Mouse (Mus musculus): ENCODE measurements around the gene Cck.

The Cck gene

DNA sequence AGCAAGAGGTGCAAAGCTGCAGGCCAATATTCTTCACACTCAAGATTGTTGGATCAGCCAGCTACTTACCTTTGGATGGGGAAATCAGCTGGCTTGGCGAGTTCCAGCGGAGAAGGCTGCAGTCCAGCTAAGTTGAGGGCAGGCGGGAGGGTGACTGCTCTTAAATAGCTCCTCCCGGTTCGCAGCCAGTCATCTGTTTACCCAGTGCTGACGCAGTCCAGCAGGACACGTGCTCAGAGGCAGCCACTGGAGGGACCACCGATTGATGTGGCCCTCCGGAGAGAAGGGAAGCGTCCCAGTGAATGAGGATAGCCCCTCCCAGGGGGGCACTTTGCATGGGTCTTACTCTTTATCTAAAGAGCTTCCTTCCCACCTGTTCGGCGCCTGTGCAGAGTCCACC is at the start of gene Cck:
Gene Cck (minus strand): TSS at position 166 of the 400 bp plus-strand sequence.
- DNase-seq = peak; percentile 22

GRCm38 (mm10) chr9:121541530-121541929 is 46.0 kb upstream of the Cck start:
- no peak for DNase-seq

- DNase-seq = no peak
These were observed 37.1 kb upstream of the Cck start for GRCm38 (mm10) chr9:121532626-121533025.

DNA sequence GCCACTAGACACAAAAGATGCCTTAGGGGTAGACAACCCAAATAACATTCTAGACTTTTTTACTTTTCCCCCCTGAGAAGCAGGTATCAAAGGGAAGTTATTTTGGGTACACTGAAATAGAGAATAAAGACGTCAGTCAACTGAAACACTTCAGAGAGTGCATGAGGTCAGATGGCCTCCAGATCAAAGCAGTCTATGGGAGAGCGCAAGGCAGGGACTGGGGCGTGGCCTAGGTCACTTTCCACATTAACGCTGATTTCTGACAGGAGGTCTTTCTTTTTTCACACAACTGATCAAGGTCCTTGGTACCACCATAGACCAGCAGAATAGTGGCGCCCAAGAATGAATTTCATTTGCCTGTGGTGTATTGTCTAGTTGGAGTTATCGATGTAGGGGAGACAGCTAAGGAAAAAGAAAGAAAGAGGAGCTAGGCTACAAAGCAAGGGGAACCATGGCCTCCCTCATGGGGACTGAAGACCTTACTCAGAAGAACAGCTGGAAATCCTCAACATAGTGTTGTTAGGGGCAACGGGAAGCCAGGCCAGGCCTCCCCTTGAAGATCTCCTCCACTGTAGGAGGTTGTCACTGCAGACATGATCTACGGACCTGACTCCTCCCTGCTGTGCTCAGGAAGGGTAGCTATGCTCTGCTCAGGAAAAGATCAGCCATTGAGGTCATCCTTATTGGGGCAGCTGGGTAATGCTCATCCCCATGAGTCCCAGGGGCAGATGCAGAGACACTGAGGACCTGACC is 33.3 kb upstream of the Cck start:
- DNase-seq = no peak

GRCm38 (mm10) chr9:121526171-121526570 is 30.7 kb upstream of the Cck start:
- DNase-seq = no peak

DNA sequence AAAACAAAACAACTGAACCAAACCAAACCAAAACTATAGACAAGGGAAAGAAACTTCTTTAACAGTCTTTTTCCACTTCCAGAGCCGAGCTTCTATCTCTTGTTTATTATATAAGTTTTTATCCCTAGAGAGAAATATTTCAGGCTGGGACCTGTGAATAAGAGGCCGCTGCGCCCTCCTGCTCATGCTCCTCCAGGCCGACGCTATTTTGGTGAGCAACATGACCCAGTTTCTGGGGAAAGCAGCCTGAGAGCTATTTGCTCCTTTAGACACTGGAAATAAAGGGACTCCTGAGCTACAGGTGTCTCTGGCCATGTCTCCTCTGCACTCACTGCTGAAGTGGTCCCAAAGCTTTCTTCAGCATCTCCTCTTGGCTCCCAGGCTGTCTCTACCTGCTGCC is 24.6 kb upstream of the Cck start:
- no peak for DNase-seq

- DNase-seq = no peak
These were observed 19.0 kb upstream of the Cck start for GRCm38 (mm10) chr9:121514462-121514861.

DNA sequence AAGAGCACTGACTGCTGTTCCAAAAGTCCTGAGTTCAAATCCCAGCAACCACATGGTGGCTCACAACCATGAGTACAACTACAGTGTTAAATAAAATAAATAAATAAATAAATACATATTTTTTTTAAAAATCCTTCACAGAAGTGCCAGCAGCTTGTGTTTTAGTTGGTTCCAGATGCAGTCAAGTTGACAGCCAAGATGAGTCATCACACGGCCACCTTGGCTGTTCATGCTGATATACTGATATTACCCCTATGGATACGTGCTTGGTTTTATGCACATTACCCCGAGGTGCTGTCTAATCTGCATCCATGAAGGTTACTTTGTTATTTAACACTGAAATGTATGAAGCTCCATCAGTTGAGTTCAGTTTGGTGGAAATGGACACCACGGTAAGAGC is 16.4 kb upstream of the Cck start:
- DNase-seq = no peak

DNA sequence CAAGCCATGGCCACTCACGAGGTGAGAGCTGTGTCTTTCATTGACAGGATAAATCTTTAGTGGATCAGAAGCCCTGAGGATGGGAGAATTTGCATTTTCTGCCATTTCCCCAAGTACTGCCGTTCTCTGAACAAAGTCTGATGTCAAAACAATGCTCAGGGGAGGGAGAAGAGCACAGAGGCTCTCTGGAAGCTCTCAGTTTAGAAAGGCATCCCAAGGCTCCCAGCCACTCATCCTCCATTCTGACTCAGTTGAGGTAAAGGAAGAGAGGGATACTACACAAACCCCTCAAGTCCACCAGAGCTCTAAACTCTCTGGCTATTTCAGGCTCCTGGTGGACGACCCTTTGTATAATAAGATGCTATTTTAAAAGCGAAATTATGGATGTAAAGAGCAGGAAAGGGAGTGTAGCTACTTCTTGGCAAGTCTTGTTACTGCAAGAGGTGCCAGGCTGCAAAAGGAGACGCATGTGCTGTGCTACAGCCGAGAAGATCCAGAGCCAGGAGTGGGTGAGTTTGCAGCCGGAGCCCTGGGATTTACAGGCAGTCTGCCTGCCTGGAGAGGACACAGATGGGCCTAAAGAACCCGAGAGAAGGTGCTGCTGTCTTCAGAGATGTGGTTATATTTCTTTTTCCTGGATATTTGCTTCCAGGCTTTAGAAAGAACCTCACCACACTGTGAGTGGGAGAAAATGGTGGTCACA is 11.1 kb upstream of the Cck start:
- DNase-seq = no peak

DNA sequence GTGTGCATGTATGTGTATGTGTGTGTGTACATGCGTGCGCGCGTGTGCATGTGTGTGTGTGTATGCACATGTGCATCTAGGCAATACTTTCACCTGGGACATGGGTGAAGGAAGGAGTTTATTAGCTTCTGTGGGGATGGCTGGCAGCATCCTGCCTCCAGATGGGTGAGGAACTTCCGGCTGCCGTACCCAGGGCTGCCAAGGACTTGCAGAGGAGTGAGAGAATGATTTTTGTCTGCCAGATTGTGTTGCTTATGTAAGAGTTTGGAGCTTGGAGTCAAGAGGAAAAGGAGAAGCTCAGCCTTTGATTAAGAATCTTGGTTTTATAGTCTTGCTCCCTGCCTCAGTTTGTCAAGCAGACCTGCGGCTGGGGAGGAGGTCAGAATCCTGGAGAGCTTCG is 9.9 kb upstream of the Cck start:
- no peak for DNase-seq

- DNase-seq = no peak
These were observed 608 bp upstream of the Cck start for GRCm38 (mm10) chr9:121496102-121496501.

GRCm38 (mm10) chr9:121494006-121494767 is 1.3 kb downstream of the Cck start:
- DNase-seq = no peak

DNA sequence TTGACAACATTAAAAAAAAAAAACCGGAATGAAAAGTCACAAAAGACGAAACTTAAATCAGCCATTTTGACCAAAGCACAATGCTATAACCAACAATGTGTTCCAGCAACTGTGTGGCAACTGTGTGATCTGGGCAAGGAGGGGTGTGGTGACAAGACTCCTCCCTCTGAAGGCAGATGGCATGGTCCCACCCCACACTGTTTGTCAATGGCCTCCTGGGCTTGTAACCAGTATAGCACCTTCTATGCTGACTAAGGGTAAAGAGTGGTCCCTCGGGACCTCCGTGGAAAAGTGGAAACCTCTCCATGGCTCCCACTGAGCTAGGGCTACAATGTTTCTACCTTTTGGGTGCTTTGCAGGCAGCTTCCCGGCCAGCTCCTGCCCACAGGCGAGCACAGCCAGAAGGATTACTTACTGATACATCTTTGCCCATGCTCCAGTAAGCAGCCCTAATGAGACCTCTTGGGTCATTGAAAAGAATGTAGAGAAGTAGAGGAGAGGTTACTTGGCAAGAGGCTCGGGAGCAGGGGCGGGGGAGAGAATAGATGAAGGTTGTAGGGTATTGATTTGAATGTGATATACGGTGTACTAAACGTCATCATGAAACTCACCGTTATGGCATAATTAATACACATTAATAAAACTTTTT is 3.8 kb downstream of the Cck start:
- no peak for DNase-seq

- DNase-seq = no peak
These were observed 8.3 kb downstream of the Cck start for GRCm38 (mm10) chr9:121487216-121487615.

DNA sequence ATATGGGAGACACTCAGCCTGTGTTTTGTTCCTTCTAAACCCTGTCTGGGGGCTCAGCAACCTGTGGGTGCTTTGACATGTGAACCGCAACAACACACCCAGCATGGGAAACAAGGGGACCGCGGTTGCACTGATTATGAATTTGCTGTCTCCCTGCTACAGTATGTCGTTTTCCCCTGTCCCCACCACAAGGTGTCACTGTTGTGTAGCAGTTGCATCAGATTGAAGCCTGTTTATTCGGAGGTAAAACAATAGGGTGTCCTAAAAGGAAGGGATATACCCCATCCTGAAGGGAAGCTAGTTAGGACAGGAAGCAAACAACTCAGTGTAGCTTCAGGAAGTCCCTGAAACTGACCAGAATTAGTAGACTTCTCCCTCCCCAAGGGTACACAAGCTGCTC is 16.0 kb downstream of the Cck start:
- peak; percentile 65 for DNase-seq

DNA sequence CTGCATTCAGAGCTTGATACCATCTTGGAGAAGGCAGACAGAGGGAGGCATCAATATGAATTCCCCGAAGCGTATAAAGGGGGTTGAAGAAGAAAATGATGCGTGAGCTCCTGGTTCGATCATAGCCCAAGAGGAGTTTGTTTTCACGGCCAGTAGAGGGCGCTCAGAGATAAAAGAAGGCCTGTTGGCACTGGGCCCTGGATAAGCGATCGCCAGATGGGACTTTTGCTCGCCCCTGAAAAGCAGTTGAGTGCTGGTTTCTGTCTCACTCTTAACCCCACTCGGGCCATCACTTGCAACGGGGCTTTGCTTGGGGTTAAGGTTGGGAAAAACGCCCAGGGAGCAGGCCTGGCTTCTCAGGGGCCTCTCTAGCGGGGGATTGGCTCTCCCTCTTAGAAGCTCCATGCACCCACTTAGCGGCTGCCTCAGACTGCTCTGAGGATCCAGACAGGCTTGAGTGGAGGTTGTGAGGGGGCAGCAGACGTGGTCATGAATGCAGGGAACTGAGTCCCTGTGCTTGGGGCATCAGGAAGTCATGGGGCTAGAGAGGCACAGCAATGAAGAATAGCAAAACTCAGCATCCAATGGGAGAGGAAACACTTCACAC is 18.1 kb downstream of the Cck start:
- peak; percentile 68 for DNase-seq

GRCm38 (mm10) chr9:121475488-121476452 is 19.7 kb downstream of the Cck start:
- no peak for DNase-seq

DNA sequence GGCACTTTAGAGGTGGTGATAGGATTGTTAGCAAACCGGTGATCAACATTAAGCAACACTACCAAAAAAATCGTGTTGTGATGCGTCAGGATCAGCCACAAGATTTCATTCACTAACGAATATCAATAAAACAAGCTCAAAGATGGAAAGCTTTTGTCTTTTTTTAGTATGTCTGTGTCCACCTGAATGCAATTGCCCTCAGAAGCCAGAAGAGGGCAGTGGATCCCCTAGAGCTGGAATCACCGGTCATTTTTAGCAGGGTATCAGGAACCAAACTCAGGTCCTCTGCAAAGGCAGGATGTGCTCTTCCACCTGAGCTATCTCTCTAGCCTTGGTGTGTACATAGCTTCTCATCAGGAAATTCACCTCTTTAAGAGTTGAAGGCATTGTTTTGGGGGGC is 20.7 kb downstream of the Cck start:
- no peak for DNase-seq

GRCm38 (mm10) chr9:121469711-121470110 is 25.8 kb downstream of the Cck start:
- DNase-seq = no peak

GRCm38 (mm10) chr9:121467460-121467859 is 28.0 kb downstream of the Cck start:
- no peak for DNase-seq

DNA sequence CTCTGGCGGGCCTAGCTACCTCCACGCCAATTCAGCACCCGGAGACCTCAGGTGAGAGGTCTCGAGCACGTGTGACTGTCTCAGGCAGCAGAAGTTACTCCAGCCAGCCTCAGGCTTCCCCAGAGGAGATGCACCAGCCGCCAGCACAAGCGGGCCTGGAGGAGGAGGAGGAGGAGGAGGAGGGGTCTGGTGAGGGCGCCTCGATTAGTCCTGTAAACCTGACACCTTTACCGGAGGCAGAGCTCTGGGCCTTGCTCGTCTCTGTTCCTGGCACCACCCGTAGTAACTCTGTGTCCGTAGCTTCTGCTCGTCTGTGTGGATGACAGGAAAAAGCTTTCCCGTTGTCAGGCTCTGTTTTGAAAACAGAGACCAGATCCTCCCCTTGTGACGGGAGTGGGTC is 35.0 kb downstream of the Cck start:
- DNase-seq = no peak

DNA sequence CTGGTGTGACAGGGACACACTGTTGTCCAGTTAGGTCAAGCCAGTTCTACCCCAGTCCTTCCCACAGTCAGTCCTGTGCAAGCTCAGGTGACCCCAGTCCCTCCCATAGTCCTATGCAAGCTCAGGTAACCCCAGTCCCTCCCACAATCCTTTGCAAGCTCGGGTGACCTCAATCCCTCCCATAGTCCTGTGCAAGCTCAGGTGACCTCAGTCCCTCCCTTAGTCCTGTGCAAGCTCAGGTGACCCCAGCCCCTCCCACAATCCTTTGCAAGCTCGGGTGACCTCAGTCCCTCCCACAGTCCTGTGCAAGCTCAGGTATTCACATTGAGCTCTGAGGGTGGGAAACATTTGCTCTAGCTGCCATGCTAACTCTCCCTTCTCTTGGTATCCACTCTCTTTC is 35.5 kb downstream of the Cck start:
- DNase-seq = no peak

Measured in liver (tissue).